Comparison of ENCODE assay signal across 20 mouse cellular contexts in genomic region chr7:68582540-68583325, GRCm38 (mm10).
DNase-seq lines count a peak whose midpoint lies in the region; ATAC-seq and TF ChIP-seq lines count a peak whose summit lies in the region.
"Had no signal": no experiment of that assay in that cellular context is flagged by ENCODE, and none has a peak within 500 bp of the region (broad histone marks: within the 10 kb centered on the region; RNA-seq: fewer than 3 reads in every experiment).

No protein-coding gene starts in this region.

- 77% methylated on average over 13 of the region's 13 CpGs for WGBS in forebrain, embryonic 12.5 days
- 91% methylated on average over 13 of the region's 13 CpGs for WGBS in forebrain, embryonic 10.5 days
- WGBS in midbrain, embryonic 11.5 days = 75% methylated on average over 13 of the region's 13 CpGs
- 46% methylated on average over 13 of the region's 13 CpGs for WGBS in midbrain, postnatal 0 days

- TF ChIP-seq CTCF in midbrain, postnatal 0 days (IDR thresholded peaks at IDR 0.05) = no peak

- no peaks in the 10 kb centered on the region for H3K36me3 ChIP-seq in forebrain, embryonic 12.5 days (replicated peaks)
- no peaks in the 10 kb centered on the region for H3K36me3 ChIP-seq in forebrain, embryonic 10.5 days (replicated peaks)
- no peaks in the 10 kb centered on the region for H3K36me3 ChIP-seq in midbrain, embryonic 11.5 days (ENCODE audit: control insufficient read depth, insufficient read depth, low read length)
- no peaks in the 10 kb centered on the region for H3K36me3 ChIP-seq in midbrain, postnatal 0 days (ENCODE audit: insufficient read depth, low read length)
- H3K36me3 ChIP-seq: forebrain, embryonic 15.5 days; hindbrain, embryonic 10.5 days; hindbrain, embryonic 13.5 days had no signal

- no peak overlapping the region for H3K9ac ChIP-seq in forebrain, embryonic 12.5 days
- no peak overlapping the region for H3K9ac ChIP-seq in midbrain, embryonic 11.5 days (ENCODE audit: low read length)
- H3K9ac ChIP-seq in midbrain, postnatal 0 days (replicated peaks; ENCODE audit: low read length, poor library complexity, severe bottlenecking) = no peak overlapping the region
- H3K9ac ChIP-seq: forebrain, embryonic 15.5 days; hindbrain, embryonic 13.5 days had no signal

- no peak for DNase-seq in forebrain, embryonic 10.5 days (ENCODE audit: extremely low spot score, low spot score)
- DNase-seq in midbrain, embryonic 11.5 days (ENCODE audit: low spot score, missing footprints) = no peak
- no peak for DNase-seq in midbrain, postnatal 0 days (ENCODE audit: low spot score)
- DNase-seq in retina, embryonic 14.5 days (ENCODE audit: low spot score) = peak; percentile 24
- no peak for DNase-seq in retina, postnatal 1 day
- no peak for DNase-seq in frontal cortex, postnatal 25 days (ENCODE audit: low spot score in 2 of 2)
- DNase-seq: adrenal gland, adult 8-10 months; adrenal gland, postnatal 25 days; cerebellum, adult 18-20 months; cerebellum, adult 9-10 months; cerebellum, postnatal 14 days; gastrocnemius, postnatal 10 days; gastrocnemius, postnatal 36 days had no signal

- no peaks in the 10 kb centered on the region for H3K9me3 ChIP-seq in forebrain, embryonic 12.5 days
- H3K9me3 ChIP-seq in forebrain, embryonic 10.5 days = no peaks in the 10 kb centered on the region
- no peaks in the 10 kb centered on the region for H3K9me3 ChIP-seq in midbrain, embryonic 11.5 days (ENCODE audit: control insufficient read depth, low read length)
- no peaks in the 10 kb centered on the region for H3K9me3 ChIP-seq in midbrain, postnatal 0 days (ENCODE audit: low read length)
- H3K9me3 ChIP-seq: forebrain, embryonic 15.5 days; hindbrain, embryonic 10.5 days; hindbrain, embryonic 13.5 days had no signal

- peaks cover 17% of the 10 kb centered on the region for H3K27me3 ChIP-seq in forebrain, embryonic 12.5 days
- H3K27me3 ChIP-seq in forebrain, embryonic 10.5 days (ENCODE audit: poor library complexity, severe bottlenecking) = peaks cover 23% of the 10 kb centered on the region
- no peaks in the 10 kb centered on the region for H3K27me3 ChIP-seq in midbrain, embryonic 11.5 days (ENCODE audit: control insufficient read depth, insufficient read depth, low read length)
- H3K27me3 ChIP-seq in midbrain, postnatal 0 days (ENCODE audit: insufficient read depth, low read length) = peaks cover 18% of the 10 kb centered on the region; the same call in 1 of the 2 replicates

- no peak overlapping the region for H3K27ac ChIP-seq in forebrain, embryonic 12.5 days
- H3K27ac ChIP-seq in forebrain, embryonic 10.5 days = no peak overlapping the region
- H3K27ac ChIP-seq in midbrain, embryonic 11.5 days (ENCODE audit: low read depth, low read length) = peak overlapping the region; percentile 17
- no peak overlapping the region for H3K27ac ChIP-seq in midbrain, postnatal 0 days (ENCODE audit: low read depth, low read length)
- H3K27ac ChIP-seq: forebrain, embryonic 15.5 days; hindbrain, embryonic 10.5 days; hindbrain, embryonic 13.5 days had no signal

- H3K4me2 ChIP-seq in forebrain, embryonic 12.5 days = no peak overlapping the region
- no peak overlapping the region for H3K4me2 ChIP-seq in midbrain, embryonic 11.5 days
- no peak overlapping the region for H3K4me2 ChIP-seq in midbrain, postnatal 0 days (ENCODE audit: low read depth, low read length, poor library complexity, severe bottlenecking)
- H3K4me2 ChIP-seq: forebrain, embryonic 15.5 days; heart, embryonic 11.5 days; hindbrain, embryonic 13.5 days had no signal

- peaks cover 7% of the 10 kb centered on the region; the same call in 1 of the 2 replicates for H3K4me1 ChIP-seq in forebrain, embryonic 12.5 days
- peaks cover 6% of the 10 kb centered on the region; the same call in 1 of the 2 replicates for H3K4me1 ChIP-seq in forebrain, embryonic 10.5 days
- H3K4me1 ChIP-seq in midbrain, embryonic 11.5 days (ENCODE audit: control insufficient read depth, insufficient read depth, low read length) = no peaks in the 10 kb centered on the region
- H3K4me1 ChIP-seq in midbrain, postnatal 0 days (ENCODE audit: insufficient read depth, low read length) = no peaks in the 10 kb centered on the region
- H3K4me1 ChIP-seq: forebrain, embryonic 15.5 days; hindbrain, embryonic 10.5 days had no signal

- H3K4me3 ChIP-seq in forebrain, embryonic 12.5 days (replicated peaks) = no peak overlapping the region
- H3K4me3 ChIP-seq in forebrain, embryonic 10.5 days = no peak overlapping the region
- H3K4me3 ChIP-seq in midbrain, embryonic 11.5 days (ENCODE audit: low read depth, low read length) = no peak overlapping the region
- no peak overlapping the region for H3K4me3 ChIP-seq in midbrain, postnatal 0 days (ENCODE audit: low read depth, low read length)
- H3K4me3 ChIP-seq: forebrain, embryonic 15.5 days; hindbrain, embryonic 10.5 days; hindbrain, embryonic 13.5 days had no signal

- ATAC-seq in forebrain, embryonic 12.5 days (ENCODE audit: low FRiP score) = peak; percentile 55; the same call in 1 of the 2 replicates
- ATAC-seq in midbrain, embryonic 11.5 days (ENCODE audit: low FRiP score) = peak; percentile 68
- no peak for ATAC-seq in midbrain, postnatal 0 days (ENCODE audit: low FRiP score)
- ATAC-seq: activated CD4-positive, CD25-positive, alpha-beta regulatory T cell, adult 4 months; forebrain, embryonic 15.5 days; hindbrain, embryonic 16.5 days had no signal
